Mouse (Mus musculus): ENCODE measurements around the gene Olfr806. TPM values are rescaled to one million over a fixed set of nuclear protein-coding genes. Genes with fewer than 3 reads are reported as not detected.

The Olfr806 gene
- polyA plus RNA-seq (2014; fragmentation: Nextera tagmentation; extraction: Ambion mirVana): not detected in 2 replicates

DNA sequence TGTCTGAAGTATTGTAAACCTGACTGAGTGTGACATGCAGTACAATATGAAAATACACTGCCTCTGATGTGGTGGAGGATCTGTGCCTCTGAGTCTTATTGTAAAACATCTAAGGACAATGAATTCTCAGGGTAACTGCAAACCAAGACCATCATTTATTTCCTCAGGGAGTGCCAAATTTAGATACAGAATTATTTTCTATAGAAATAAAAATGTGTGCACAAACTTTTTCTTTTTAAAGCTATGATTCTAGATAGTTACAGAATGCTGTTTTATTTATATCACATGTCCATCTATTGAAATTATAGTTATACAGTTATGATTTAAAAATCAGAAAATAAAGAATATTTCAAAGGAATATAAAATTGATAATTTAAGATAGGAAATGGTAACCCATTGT is at the start of gene Olfr806:
Gene Olfr806 (minus strand): TSS at position 101 of the 400 bp plus-strand sequence.
- no peaks in the 10 kb centered on the region for H3K36me3 ChIP-seq (ENCODE audit: control insufficient read depth, insufficient read depth, low read length)
- H3K4me1 ChIP-seq (replicated peaks; ENCODE audit: control insufficient read depth, insufficient read depth, low read length): no peaks in the 10 kb centered on the region
- no peak within 1 kb of the TSS for H3K4me2 ChIP-seq (ENCODE audit: low read length)
- no peak within 1 kb of the TSS for H3K27ac ChIP-seq (ENCODE audit: low read depth)
- no peak for DNase-seq (ENCODE audit: low spot score)
- H3K4me3 ChIP-seq (ENCODE audit: low read depth, low read length): no peak within 1 kb of the TSS
- no peak for ATAC-seq (replicated peaks; ENCODE audit: low FRiP score, low TSS enrichment, low read depth)
- H3K9me3 ChIP-seq (ENCODE audit: control insufficient read depth, low read length): no peaks in the 10 kb centered on the region
- H3K9ac ChIP-seq (ENCODE audit: low read length): no peak within 1 kb of the TSS
- no peaks in the 10 kb centered on the region for H3K27me3 ChIP-seq (replicated peaks; ENCODE audit: control insufficient read depth, insufficient read depth, low read length)

DNA sequence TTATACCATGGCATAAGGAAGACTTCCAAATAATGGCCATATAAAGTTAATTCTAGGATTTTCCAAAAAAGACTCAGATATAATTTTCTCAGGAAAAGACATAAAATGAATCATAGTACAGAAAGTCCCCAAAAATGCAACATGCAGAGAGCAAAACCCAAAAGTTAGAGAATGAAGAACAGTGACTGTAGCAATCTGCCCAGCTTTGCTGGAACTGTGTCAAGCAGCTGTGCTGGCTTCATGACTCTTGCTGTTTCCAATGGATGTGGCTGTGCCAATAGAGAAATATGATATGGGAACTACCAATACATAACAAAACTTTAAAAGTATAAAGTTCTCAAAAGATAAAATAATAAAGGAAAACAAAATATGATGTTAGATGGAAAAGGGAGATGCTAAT is 36.4 kb upstream of the Olfr806 start:
- H3K36me3 ChIP-seq (ENCODE audit: control insufficient read depth, insufficient read depth, low read length): no peaks in the 10 kb centered on the region
- H3K4me2 ChIP-seq (ENCODE audit: low read length): no peak overlapping the region
- H3K27ac ChIP-seq (ENCODE audit: low read depth): no peak overlapping the region
- no peak for ATAC-seq (replicated peaks; ENCODE audit: low FRiP score, low TSS enrichment, low read depth)
- H3K9ac ChIP-seq (ENCODE audit: low read length): no peak overlapping the region
- H3K27me3 ChIP-seq (replicated peaks; ENCODE audit: control insufficient read depth, insufficient read depth, low read length): no peaks in the 10 kb centered on the region
- H3K4me1 ChIP-seq (replicated peaks; ENCODE audit: control insufficient read depth, insufficient read depth, low read length): no peaks in the 10 kb centered on the region
- no peak for DNase-seq (ENCODE audit: low spot score)
- H3K4me3 ChIP-seq (ENCODE audit: low read depth, low read length): no peak overlapping the region
- no peaks in the 10 kb centered on the region for H3K9me3 ChIP-seq (ENCODE audit: control insufficient read depth, low read length)

DNA sequence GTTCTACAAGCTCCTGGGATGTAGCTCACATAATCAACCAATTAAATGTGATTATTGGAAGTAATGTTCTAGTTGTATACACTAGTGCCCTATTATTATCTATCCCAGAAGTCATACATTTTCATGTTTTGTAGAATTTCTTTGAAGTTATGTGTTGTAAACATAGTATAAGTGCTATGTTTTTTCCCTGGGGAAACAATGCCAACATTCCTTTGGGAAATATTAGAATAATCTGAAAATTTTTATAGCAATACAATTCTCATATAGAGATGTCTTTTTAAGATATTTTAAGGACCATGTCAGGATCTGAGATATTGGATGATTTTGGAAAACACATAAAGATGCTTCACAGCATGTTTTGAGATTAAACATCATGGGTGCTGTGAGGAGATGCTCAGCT is 32.6 kb upstream of the Olfr806 start, which contains the start of gene Olfr809:
Gene Olfr809 (plus strand): TSS at position 301 of the 400 bp plus-strand sequence.
- H3K4me3 ChIP-seq (ENCODE audit: low read depth, low read length): no peak within 1 kb of the TSS
- DNase-seq (ENCODE audit: low spot score): no peak
- no peaks in the 10 kb centered on the region for H3K9me3 ChIP-seq (ENCODE audit: control insufficient read depth, low read length)
- no peaks in the 10 kb centered on the region for H3K4me1 ChIP-seq (replicated peaks; ENCODE audit: control insufficient read depth, insufficient read depth, low read length)
- no peaks in the 10 kb centered on the region for H3K27me3 ChIP-seq (replicated peaks; ENCODE audit: control insufficient read depth, insufficient read depth, low read length)
- H3K36me3 ChIP-seq (ENCODE audit: control insufficient read depth, insufficient read depth, low read length): no peaks in the 10 kb centered on the region
- H3K4me2 ChIP-seq (ENCODE audit: low read length): no peak within 1 kb of the TSS
- no peak within 1 kb of the TSS for H3K9ac ChIP-seq (ENCODE audit: low read length)
- H3K27ac ChIP-seq (ENCODE audit: low read depth): no peak within 1 kb of the TSS
- no peak for ATAC-seq (replicated peaks; ENCODE audit: low FRiP score, low TSS enrichment, low read depth)

DNA sequence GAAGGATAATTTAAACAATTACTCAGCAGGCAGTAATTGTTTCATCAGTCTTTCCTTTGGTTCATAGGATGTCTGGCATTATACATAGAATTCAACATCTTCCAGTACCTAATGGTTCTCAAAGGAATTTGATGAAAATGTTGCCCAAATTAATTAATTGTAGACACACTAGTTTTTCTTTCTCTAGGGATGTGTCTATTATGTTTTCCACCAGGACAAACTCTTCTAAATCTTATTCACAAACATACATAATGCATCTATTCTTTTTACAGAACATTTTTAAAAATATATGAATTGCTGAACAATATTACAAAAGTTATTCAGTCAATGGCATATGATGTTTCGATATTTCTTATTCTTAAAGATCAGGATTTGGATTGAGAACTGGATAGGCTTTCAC is 23.5 kb upstream of the Olfr806 start, which contains the start of gene Olfr808:
Gene Olfr808 (plus strand): TSS at position 301 of the 400 bp plus-strand sequence.
- Histone ChIP-seq H3K4me3 (ENCODE audit: low read depth, low read length) (no peak within 1 kb of the TSS), H3K36me3 (ENCODE audit: control insufficient read depth, insufficient read depth, low read length) (no peaks in the 10 kb centered on the region), H3K9ac (ENCODE audit: low read length) (no peak within 1 kb of the TSS), H3K9me3 (ENCODE audit: control insufficient read depth, low read length) (no peaks in the 10 kb centered on the region), H3K27me3 (replicated peaks; ENCODE audit: control insufficient read depth, insufficient read depth, low read length) (no peaks in the 10 kb centered on the region), H3K27ac (ENCODE audit: low read depth) (no peak within 1 kb of the TSS), H3K4me2 (ENCODE audit: low read length) (no peak within 1 kb of the TSS), H3K4me1 (replicated peaks; ENCODE audit: control insufficient read depth, insufficient read depth, low read length) (no peaks in the 10 kb centered on the region)
- DNase-seq (ENCODE audit: low spot score) (no peak), ATAC-seq (replicated peaks; ENCODE audit: low FRiP score, low TSS enrichment, low read depth) (no peak)
- WGBS: 90% methylated on average over 1 of the region's 1 CpGs

DNA sequence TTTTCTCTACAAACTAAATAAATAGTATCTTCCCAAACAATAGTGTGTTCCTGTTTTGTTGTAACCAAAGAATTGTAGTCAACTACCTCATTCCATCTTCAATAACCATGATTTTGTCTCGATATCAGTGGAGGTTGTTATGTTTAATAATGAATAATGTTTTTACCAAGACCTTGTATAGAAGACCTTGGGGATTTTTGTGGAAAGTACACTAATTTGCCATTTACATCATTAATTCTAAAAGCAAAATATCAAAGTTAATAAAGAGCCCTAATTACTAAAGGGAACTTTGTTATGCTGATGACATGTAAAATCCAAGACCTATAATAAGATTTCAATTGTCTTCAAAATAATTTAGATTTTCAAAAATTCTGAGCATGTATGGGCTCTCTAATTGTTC is 16.0 kb upstream of the Olfr806 start, which contains the start of gene Olfr807:
Gene Olfr807 (minus strand): TSS at position 101 of the 400 bp plus-strand sequence.
- no peaks in the 10 kb centered on the region for H3K27me3 ChIP-seq (replicated peaks; ENCODE audit: control insufficient read depth, insufficient read depth, low read length)
- H3K4me1 ChIP-seq (replicated peaks; ENCODE audit: control insufficient read depth, insufficient read depth, low read length): no peaks in the 10 kb centered on the region
- H3K27ac ChIP-seq (ENCODE audit: low read depth): no peak within 1 kb of the TSS
- H3K9me3 ChIP-seq (ENCODE audit: control insufficient read depth, low read length): no peaks in the 10 kb centered on the region
- H3K9ac ChIP-seq (ENCODE audit: low read length): no peak within 1 kb of the TSS
- no peaks in the 10 kb centered on the region for H3K36me3 ChIP-seq (ENCODE audit: control insufficient read depth, insufficient read depth, low read length)
- WGBS: 79% methylated on average over 1 of the region's 1 CpGs
- no peak within 1 kb of the TSS for H3K4me3 ChIP-seq (ENCODE audit: low read depth, low read length)
- H3K4me2 ChIP-seq (ENCODE audit: low read length): no peak within 1 kb of the TSS
- DNase-seq (ENCODE audit: low spot score) (no peak), ATAC-seq (replicated peaks; ENCODE audit: low FRiP score, low TSS enrichment, low read depth) (no peak)

DNA sequence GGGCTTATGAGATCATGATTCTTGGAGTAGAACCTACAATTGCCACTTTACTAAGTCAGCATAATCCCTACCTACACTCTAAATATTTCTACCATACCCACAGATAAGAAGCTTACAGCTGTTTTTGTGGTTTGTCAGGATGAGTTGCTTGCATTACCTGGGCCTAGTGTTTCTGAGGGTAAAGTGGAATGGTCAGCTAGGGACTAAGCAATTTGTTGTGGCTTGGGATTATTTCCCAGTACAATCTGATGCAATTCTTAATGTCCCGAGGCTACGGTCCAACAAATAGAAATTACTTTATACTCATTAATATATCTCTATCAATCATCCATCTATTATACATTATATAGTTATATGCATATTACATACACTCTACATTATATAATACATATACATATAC is 12.4 kb downstream of the Olfr806 start, which contains the start of gene Olfr805:
Gene Olfr805 (minus strand): TSS at position 101 of the 400 bp plus-strand sequence.
- Histone ChIP-seq H3K36me3 (ENCODE audit: control insufficient read depth, insufficient read depth, low read length) (no peaks in the 10 kb centered on the region), H3K27ac (ENCODE audit: low read depth) (no peak within 1 kb of the TSS), H3K4me3 (ENCODE audit: low read depth, low read length) (no peak within 1 kb of the TSS), H3K9ac (ENCODE audit: low read length) (no peak within 1 kb of the TSS), H3K27me3 (replicated peaks; ENCODE audit: control insufficient read depth, insufficient read depth, low read length) (no peaks in the 10 kb centered on the region), H3K9me3 (ENCODE audit: control insufficient read depth, low read length) (no peaks in the 10 kb centered on the region), H3K4me1 (replicated peaks; ENCODE audit: control insufficient read depth, insufficient read depth, low read length) (no peaks in the 10 kb centered on the region), H3K4me2 (ENCODE audit: low read length) (no peak within 1 kb of the TSS)
- DNase-seq (ENCODE audit: low spot score) (no peak), ATAC-seq (replicated peaks; ENCODE audit: low FRiP score, low TSS enrichment, low read depth) (no peak)
- WGBS: 95% methylated on average over 2 of the region's 2 CpGs

DNA sequence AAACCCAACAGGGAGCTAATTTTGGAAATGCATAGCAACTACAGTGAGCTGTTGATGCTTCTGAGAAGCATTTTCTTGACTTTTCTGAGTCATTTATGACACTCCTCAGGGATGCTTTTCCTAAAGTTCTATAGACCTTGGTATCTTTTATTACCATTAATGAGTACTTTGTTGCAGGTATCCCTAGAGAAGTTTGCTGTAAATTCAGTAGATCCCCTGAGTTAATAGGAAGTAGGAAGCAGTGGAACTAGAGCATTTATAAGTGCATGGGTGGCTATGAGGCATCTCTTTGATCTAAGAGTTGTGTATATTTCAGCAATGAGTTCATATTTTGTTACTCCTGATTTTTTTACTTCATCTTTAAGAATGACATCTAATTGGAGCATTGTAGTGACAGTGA is 38.8 kb downstream of the Olfr806 start, which contains the start of gene Olfr804:
Gene Olfr804 (plus strand): TSS at position 301 of the 400 bp plus-strand sequence.
- no peak for DNase-seq (ENCODE audit: low spot score)
- Histone ChIP-seq H3K4me3 (ENCODE audit: low read depth, low read length) (no peak within 1 kb of the TSS), H3K9ac (ENCODE audit: low read length) (no peak within 1 kb of the TSS), H3K4me1 (replicated peaks; ENCODE audit: control insufficient read depth, insufficient read depth, low read length) (no peaks in the 10 kb centered on the region), H3K4me2 (ENCODE audit: low read length) (no peak within 1 kb of the TSS), H3K36me3 (ENCODE audit: control insufficient read depth, insufficient read depth, low read length) (no peaks in the 10 kb centered on the region), H3K27ac (ENCODE audit: low read depth) (no peak within 1 kb of the TSS), H3K9me3 (ENCODE audit: control insufficient read depth, low read length) (no peaks in the 10 kb centered on the region), H3K27me3 (replicated peaks; ENCODE audit: control insufficient read depth, insufficient read depth, low read length) (no peaks in the 10 kb centered on the region)
- no peak for ATAC-seq (replicated peaks; ENCODE audit: low FRiP score, low TSS enrichment, low read depth)

DNA sequence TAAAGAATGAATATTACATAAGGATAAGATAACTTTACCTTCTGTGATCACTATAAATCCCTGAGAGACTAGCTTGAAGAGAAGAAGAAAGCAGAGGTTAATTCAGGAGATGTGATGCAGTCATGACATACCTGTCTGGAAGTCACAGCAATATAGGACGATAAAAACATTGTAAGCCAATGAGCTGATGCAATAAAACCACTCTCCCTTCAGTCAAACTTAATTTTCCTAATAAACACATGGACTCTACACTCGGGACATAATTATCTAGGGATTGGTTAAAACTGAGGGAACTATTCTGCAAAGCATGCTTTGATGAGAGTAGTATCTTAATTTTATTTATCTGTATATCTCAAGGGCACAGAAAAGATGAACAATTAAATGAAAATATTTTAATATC is 47.5 kb downstream of the Olfr806 start, which contains the start of gene Olfr803:
Gene Olfr803 (minus strand): TSS at position 101 of the 400 bp plus-strand sequence.
- Histone ChIP-seq H3K4me1 (replicated peaks; ENCODE audit: control insufficient read depth, insufficient read depth, low read length) (no peaks in the 10 kb centered on the region), H3K4me2 (ENCODE audit: low read length) (no peak within 1 kb of the TSS), H3K4me3 (ENCODE audit: low read depth, low read length) (no peak within 1 kb of the TSS), H3K9me3 (ENCODE audit: control insufficient read depth, low read length) (no peaks in the 10 kb centered on the region), H3K27ac (ENCODE audit: low read depth) (no peak within 1 kb of the TSS), H3K9ac (ENCODE audit: low read length) (no peak within 1 kb of the TSS), H3K36me3 (ENCODE audit: control insufficient read depth, insufficient read depth, low read length) (no peaks in the 10 kb centered on the region), H3K27me3 (replicated peaks; ENCODE audit: control insufficient read depth, insufficient read depth, low read length) (no peaks in the 10 kb centered on the region)
- WGBS: 68% methylated on average over 2 of the region's 2 CpGs
- no peak for ATAC-seq (replicated peaks; ENCODE audit: low FRiP score, low TSS enrichment, low read depth)
- no peak for DNase-seq (ENCODE audit: low spot score)

DNA sequence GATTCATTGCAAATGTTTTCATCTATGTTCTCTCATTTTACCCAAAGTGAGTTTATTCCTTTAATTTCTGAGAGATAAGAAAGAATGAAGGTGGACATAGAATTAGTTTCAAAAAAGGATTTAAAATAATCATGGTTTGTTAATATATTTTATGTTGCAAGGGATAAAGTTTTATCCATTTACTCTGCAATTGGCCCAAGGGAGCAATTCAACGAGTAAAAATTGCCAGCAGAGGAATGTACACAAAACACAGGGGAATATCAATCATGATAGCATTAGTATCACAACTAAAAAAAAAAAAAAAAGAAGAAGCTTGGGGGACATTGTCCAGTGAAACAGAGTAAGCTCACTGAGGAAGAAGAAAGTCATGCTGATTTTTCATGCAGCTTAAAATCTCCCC is 53.7 kb downstream of the Olfr806 start, which contains the start of gene Olfr802:
Gene Olfr802 (minus strand): TSS at position 101 of the 400 bp plus-strand sequence.
- Histone ChIP-seq H3K9ac (ENCODE audit: low read length) (no peak within 1 kb of the TSS), H3K27ac (ENCODE audit: low read depth) (no peak within 1 kb of the TSS), H3K4me2 (ENCODE audit: low read length) (no peak within 1 kb of the TSS), H3K27me3 (replicated peaks; ENCODE audit: control insufficient read depth, insufficient read depth, low read length) (no peaks in the 10 kb centered on the region), H3K4me1 (replicated peaks; ENCODE audit: control insufficient read depth, insufficient read depth, low read length) (no peaks in the 10 kb centered on the region), H3K36me3 (ENCODE audit: control insufficient read depth, insufficient read depth, low read length) (no peaks in the 10 kb centered on the region), H3K9me3 (ENCODE audit: control insufficient read depth, low read length) (no peaks in the 10 kb centered on the region), H3K4me3 (ENCODE audit: low read depth, low read length) (no peak within 1 kb of the TSS)
- whole genome bisulfite sequencing: 35% methylated on average over 1 of the region's 1 CpGs
- no peak for DNase-seq (ENCODE audit: low spot score)
- ATAC-seq (replicated peaks; ENCODE audit: low FRiP score, low TSS enrichment, low read depth): no peak
